Mouse (Mus musculus): ENCODE data around the gene Plekhn1. TPM values are rescaled to one million over a fixed set of nuclear protein-coding genes. Genes with fewer than 3 reads are reported as not detected.

The Plekhn1 gene
- 8.4 TPM for polyA plus RNA-seq (2014; fragmentation: Illumina TruSeq; extraction: RNeasy Lipid Tissue Mini Kit (QIAGEN cat#74804); ENCODE audit: low read depth, low replicate concordance)

DNA sequence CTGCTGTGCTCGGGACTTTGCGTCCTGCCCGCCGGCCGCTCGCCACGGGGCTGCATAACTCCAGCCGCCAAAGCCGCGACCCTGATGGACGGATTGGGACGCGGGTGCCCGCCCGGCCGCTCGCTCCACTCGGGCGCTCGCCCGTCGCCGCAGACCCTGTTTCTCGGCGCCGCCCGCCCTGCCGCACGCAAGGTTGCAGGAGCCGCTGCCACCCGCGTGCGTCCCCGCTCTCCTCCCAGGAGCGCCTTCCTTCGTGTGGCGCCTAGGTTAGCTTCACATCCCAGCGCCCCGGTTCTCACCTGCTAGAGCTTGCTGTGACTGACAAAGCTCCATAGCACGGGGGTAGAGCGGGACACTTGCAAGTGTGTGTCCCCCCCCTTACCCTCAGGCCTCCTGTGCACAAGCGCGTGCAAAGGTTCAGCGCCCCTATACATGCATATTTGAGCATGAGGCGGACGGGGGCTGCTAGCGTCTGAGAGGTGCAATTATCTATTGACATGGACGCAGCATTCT is at the start of gene Plekhn1:
TSS of gene Plekhn1 (minus strand) at position 157 of the 513 bp plus-strand sequence.

DNA sequence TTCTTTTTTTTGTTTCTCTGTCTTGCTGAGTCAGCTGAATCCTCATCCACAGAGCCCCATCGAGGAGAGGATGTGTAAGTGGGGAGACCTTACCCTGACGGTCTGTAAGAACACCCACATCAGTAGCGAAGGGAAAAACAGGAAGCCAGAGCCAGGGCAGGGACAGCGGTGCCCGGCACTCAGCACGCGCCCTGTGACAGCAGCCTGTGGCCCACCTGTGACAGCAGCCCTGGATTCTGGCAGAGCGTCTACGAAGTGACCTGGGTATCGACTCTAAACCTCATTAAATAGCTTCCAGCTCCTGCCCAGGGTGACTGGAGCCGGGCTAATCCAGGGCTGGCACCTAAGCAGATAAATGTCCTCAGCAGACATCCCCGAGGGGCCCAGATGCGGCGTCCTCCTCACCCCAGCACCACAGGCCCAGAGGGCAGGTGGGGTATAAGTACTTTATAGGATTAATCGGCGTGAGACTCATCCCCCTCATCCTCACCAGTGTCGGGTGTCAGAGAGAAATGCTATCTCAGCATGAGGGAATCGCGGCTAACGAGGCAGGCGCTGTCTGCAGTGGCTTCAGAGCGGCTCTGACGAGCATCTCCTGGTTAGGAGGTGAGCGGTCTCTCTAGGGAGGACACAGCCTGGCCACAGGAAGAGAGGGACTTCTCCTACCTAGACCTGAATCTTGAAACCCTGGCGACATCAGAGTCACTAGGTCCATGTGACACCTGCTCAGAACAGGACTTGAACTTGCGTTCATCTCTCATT is 20.6 kb upstream of the Plekhn1 start, which contains the start of gene Samd11:
TSS of gene Samd11 (minus strand) at position 580 of the 762 bp plus-strand sequence.

DNA sequence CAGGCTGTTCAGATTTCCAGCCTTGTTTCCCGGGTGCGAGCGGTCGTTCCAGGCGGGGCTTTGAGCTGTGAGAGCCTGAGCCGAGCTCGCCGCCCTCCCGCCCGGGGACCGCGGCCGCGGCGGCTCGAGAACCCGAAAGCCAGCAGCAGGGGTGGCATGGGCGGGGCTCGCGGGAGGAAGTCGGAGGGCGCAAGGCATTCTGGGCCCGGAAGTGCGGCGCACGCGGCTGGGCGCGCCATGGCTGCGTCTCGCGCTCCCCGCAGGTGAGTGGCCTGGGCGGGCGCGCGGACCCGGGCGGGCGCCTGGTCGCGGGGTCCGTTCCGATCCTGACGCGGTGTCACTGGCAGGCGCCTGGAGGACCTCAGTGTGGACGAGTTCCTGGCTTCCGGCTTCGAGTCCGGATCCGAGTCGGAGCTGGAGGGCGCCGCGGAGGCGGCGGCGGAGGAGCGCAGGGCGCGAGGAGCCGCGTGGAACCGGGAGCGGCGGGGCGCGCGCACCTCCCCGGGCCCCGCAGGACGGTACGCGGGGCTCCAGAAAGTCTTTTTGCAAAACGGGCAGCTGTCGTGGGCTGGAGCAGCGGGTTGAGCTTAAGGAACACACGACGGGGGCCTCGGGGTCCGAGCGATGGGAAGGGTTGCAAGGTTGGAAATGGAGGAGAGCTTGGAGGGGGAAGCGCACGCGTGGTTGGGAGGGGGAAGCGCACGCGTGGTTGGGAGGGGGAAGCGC is 1.3 kb upstream of the Plekhn1 start, which contains the start of gene Noc2l:
TSS of gene Noc2l (plus strand) at position 203 of the 726 bp plus-strand sequence.

DNA sequence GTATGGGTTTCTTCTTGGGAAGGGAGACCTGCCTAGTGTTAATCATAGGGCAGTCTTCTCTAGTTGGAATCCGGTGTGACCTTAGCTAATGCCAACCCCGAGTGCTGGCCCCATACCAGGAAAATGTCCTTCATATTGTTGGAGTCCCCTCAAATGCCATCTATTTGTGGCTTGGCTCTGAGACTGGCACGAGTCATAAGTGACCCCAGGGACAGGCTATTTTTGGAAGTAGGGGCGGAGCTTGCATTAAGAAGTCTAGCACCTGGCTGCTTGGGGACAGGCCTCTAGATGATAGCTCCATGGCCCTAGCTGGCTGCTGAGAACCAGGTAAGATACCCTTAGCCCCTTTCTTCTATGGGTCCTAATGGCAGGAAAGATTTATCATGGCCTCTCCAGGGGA is 19.0 kb downstream of the Plekhn1 start, which contains the start of gene Perm1:
TSS of gene Perm1 (plus strand) at position 220 of the 400 bp plus-strand sequence.

DNA sequence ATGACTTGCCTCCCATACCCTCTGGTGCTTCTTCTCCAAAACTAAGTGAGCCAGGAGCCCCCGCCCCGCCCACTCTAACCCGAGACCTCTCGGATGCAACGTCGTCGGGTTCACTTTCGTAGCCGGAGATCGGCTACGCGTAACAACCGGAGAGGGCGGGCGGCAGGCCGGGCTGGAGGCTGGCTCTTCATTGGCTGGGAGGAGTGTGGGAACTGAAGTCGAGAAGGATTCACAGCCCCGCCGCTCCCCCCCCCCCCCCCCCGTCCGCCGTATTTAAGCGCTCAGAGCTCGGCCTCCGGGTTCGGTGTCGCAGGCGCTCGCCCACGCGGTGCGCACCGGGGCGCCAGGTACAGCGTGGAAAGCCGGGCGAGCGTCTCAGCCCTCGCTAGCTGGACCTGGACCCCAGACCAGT is 31.6 kb downstream of the Plekhn1 start, which contains the start of gene AW011738:
TSS of gene AW011738 (plus strand) at position 304 of the 412 bp plus-strand sequence.

DNA sequence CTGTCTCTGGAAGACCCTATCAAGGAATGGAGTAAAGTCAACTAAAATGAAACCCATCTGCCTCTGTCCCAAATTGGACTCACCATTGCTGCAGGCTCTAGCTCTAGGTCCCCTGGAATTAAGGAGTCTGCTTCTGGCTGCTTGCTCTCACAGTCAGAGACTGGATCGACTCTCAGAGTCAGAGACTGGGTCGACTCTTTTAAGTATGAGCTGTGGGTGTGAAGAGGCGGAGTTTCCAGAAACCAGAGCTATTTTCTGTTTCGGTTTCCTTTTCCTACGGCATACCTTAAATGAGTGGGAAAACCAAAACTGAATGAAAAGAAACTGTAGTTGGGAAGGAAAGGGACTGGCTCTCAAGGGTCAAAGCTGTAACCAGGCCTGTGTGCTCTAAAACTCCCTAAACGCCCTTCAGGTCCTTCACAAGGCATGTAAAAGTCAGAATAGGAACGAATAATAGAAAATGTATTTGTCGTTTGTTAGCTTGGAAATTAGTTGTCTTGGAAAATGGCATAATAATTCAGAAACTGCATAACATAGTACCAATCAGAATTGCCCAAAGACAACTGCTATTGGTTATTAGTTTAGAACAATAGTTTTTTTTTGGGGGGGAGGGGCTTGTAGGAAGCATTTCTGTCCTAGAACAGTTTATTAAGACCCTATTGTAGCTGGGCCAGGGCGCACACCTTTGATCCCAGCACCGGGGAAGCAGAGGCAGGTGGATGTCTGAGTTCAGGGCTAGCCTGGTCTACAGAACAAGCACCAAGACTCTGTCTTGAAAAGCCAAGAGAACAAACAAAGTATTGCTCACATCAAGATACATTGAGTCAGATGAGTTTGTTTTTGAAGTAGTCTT is 33.8 kb downstream of the Plekhn1 start, which contains the start of gene Isg15:
TSS of gene Isg15 (minus strand) at position 196 of the 853 bp plus-strand sequence.

DNA sequence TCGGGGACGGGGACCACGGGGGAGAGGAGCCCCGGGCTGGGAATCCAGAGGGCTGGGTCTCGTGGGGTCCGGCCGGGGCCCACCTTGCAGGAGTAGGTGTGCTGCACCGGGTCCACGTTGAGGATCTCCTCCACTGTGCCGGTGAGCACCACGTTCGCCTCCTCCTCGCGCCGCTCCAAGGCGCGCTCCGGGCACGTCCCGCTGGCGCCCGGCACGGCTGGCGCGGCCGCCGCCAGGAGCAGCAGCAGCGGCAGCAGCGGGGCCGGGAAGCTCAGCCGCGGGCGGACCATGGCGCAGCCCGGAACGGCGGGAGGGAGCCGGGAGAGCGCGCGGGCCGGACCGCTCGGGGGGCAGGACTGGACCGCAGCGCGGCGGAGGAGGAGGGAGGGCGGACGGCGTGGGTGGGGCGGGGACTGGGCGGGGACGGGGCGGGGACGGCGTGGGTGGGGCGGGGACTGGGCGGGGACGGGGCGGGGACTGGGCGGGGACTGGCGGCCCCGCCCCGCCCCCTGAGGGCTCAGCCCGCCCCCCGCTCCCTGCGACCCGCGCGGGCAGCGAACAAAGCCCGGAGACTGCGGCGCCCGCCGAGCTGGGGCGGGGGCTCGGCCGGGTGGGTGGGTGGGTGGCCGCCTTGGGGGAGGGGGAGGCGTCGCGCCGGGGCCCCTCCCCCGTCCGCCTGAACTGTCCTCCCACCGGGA is 37.4 kb downstream of the Plekhn1 start, which contains the start of gene Agrn:
TSS of gene Agrn (minus strand) at position 358 of the 698 bp plus-strand sequence.

Other genes starting within 250 kb of the Plekhn1 start
- 6.1 TPM for gene B3galt6, start 242.2 kb downstream of the Plekhn1 start, polyA plus RNA-seq (2014; fragmentation: Illumina TruSeq; extraction: RNeasy Lipid Tissue Mini Kit (QIAGEN cat#74804); ENCODE audit: low read depth, low replicate concordance)
- gene Sdf4, start 242.0 kb downstream of the Plekhn1 start, polyA plus RNA-seq (2014; fragmentation: Illumina TruSeq; extraction: RNeasy Lipid Tissue Mini Kit (QIAGEN cat#74804); ENCODE audit: low read depth, low replicate concordance), result 145 TPM
- gene Tnfrsf4, start 221.0 kb downstream of the Plekhn1 start, polyA plus RNA-seq (2014; fragmentation: Illumina TruSeq; extraction: RNeasy Lipid Tissue Mini Kit (QIAGEN cat#74804); ENCODE audit: low read depth, low replicate concordance), result not detected
- gene Tnfrsf18, start 208.7 kb downstream of the Plekhn1 start, polyA plus RNA-seq (2014; fragmentation: Illumina TruSeq; extraction: RNeasy Lipid Tissue Mini Kit (QIAGEN cat#74804); ENCODE audit: low read depth, low replicate concordance), result not detected
- gene Ttll10, start 175.4 kb downstream of the Plekhn1 start, polyA plus RNA-seq (2014; fragmentation: Illumina TruSeq; extraction: RNeasy Lipid Tissue Mini Kit (QIAGEN cat#74804); ENCODE audit: low read depth, low replicate concordance), result 2.5 TPM
- gene 9430015G10Rik, start 124.9 kb downstream of the Plekhn1 start, polyA plus RNA-seq (2014; fragmentation: Illumina TruSeq; extraction: RNeasy Lipid Tissue Mini Kit (QIAGEN cat#74804); ENCODE audit: low read depth, low replicate concordance), result 3.6 TPM
- gene Rnf223, start 104.3 kb downstream of the Plekhn1 start, polyA plus RNA-seq (2014; fragmentation: Illumina TruSeq; extraction: RNeasy Lipid Tissue Mini Kit (QIAGEN cat#74804); ENCODE audit: low read depth, low replicate concordance), result not detected
- 12.3 TPM for gene Agrn, start 37.4 kb downstream of the Plekhn1 start, polyA plus RNA-seq (2014; fragmentation: Illumina TruSeq; extraction: RNeasy Lipid Tissue Mini Kit (QIAGEN cat#74804); ENCODE audit: low read depth, low replicate concordance)
- gene Isg15, start 34.0 kb downstream of the Plekhn1 start, polyA plus RNA-seq (2014; fragmentation: Illumina TruSeq; extraction: RNeasy Lipid Tissue Mini Kit (QIAGEN cat#74804); ENCODE audit: low read depth, low replicate concordance), result not detected
- gene AW011738, start 31.6 kb downstream of the Plekhn1 start, polyA plus RNA-seq (2014; fragmentation: Illumina TruSeq; extraction: RNeasy Lipid Tissue Mini Kit (QIAGEN cat#74804); ENCODE audit: low read depth, low replicate concordance), result 0.32 TPM
- gene Perm1, start 19.0 kb downstream of the Plekhn1 start, polyA plus RNA-seq (2014; fragmentation: Illumina TruSeq; extraction: RNeasy Lipid Tissue Mini Kit (QIAGEN cat#74804); ENCODE audit: low read depth, low replicate concordance), result not detected
- gene Noc2l, start 1.2 kb upstream of the Plekhn1 start, polyA plus RNA-seq (2014; fragmentation: Illumina TruSeq; extraction: RNeasy Lipid Tissue Mini Kit (QIAGEN cat#74804); ENCODE audit: low read depth, low replicate concordance), result 5.9 TPM
- not detected for gene Samd11, start 20.8 kb upstream of the Plekhn1 start, polyA plus RNA-seq (2014; fragmentation: Illumina TruSeq; extraction: RNeasy Lipid Tissue Mini Kit (QIAGEN cat#74804); ENCODE audit: low read depth, low replicate concordance)
- not detected for gene Vmn2r-ps159, start 96.2 kb upstream of the Plekhn1 start, polyA plus RNA-seq (2014; fragmentation: Illumina TruSeq; extraction: RNeasy Lipid Tissue Mini Kit (QIAGEN cat#74804); ENCODE audit: low read depth, low replicate concordance)